Mouse (Mus musculus): ENCODE results near the gene Itga11.

GRCm38 (mm10) chr9:62786721-62787120 is 109.1 kb downstream of the Itga11 start:
- TF ChIP-seq CTCF (conservative IDR thresholded peaks at IDR 0.05 in 1 of 2, IDR thresholded peaks at IDR 0.05 in 1 of 2; ENCODE audit: low read depth in 2 of 2, low read length in 2 of 2) (no peak), TBP (conservative IDR thresholded peaks at IDR 0.05; ENCODE audit: low read depth, low read length) (no peak), POLR2A (IDR thresholded peaks at IDR 0.05; ENCODE audit: low read depth, low read length) (no peak), MAFK (IDR thresholded peaks at IDR 0.05; ENCODE audit: insufficient replicate concordance, low read length) (no peak), EP300 (IDR thresholded peaks at IDR 0.05; ENCODE audit: low read length) (no peak), MAZ (IDR thresholded peaks at IDR 0.05; ENCODE audit: low read depth, low read length) (no peak), TCF12 (IDR thresholded peaks at IDR 0.05; ENCODE audit: low read depth, low read length) (no peak), NELFE (IDR thresholded peaks at IDR 0.05; ENCODE audit: low read depth, low read length) (no peak)

Measured in CH12.LX (cell line).